Mouse (Mus musculus): Measurements from ENCODE around the gene Pld4. TPM values are rescaled to one million over a fixed set of nuclear protein-coding genes. Genes with fewer than 3 reads are reported as not detected.

Gene Pld4
- polyA plus RNA-seq, 1 experiment from 2014 or later = 6.4 TPM

DNA sequence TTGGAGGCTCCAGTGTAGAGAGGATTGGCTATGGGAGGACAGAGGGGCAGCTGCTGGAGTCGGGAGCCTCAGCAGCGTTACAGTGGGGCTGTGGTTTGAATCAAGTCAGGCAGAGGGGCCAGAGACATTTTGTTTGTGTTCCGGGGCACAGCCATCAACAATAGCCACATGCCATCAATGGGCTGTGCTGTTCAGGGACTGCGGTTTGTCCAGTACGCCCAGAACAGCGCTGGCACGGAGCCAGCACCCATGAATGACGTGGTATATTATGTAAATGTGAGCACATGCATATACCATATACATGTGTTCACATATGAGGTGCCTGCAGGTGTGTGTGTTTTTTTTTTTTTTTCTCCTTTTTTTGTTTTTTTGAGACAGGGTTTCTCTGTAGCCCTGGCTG lies 32.7 kb upstream of the Pld4 start:
- Histone ChIP-seq H3K4me1 (replicated peaks) (peaks cover 48% of the 10 kb centered on the region), H3K4me2 (no peak overlapping the region), H3K27ac (no peak overlapping the region), H3K9me3 (no peaks in the 10 kb centered on the region), H3K27me3 (peaks cover 5% of the 10 kb centered on the region; the same call in 1 of the 2 replicates), H3K4me3 (no peak overlapping the region), H3K36me3 (peaks cover 55% of the 10 kb centered on the region), H3K9ac (0 out of 2 replicates have a peak overlapping the region, but pooled peaks have one; percentile 44)
- ATAC-seq (ENCODE audit: low FRiP score) = no peak
- WGBS = 58% methylated on average over 8 of the region's 8 CpGs

DNA sequence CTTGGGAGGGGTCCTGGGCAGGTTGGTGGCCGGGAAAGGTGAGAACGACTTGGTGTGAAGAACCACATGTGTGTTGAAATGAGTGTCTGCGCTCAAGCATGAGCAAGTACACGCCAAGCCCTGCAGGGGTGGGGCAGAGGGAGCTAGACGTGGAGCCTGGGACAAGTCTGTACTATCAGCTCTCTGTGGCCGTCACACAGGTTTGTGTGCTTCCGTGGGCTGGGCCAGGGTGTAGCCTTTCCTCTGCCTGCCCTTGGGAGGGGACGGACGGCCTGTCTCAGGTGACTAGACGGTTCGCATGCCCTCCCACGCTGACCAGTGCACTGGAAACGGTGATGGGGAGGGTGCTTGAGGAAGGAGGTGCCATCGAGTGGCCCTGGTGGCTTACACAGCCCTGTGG lies 29.6 kb upstream of the Pld4 start:
- H3K4me2 ChIP-seq = no peak overlapping the region
- 88% methylated on average over 14 of the region's 14 CpGs for WGBS
- peaks cover 77% of the 10 kb centered on the region for H3K36me3 ChIP-seq
- ATAC-seq (ENCODE audit: low FRiP score) = no peak
- H3K4me1 ChIP-seq (replicated peaks) = peaks cover 21% of the 10 kb centered on the region
- no peak overlapping the region for H3K9ac ChIP-seq
- H3K27me3 ChIP-seq = no peaks in the 10 kb centered on the region
- H3K4me3 ChIP-seq = no peak overlapping the region
- no peaks in the 10 kb centered on the region for H3K9me3 ChIP-seq
- no peak overlapping the region for H3K27ac ChIP-seq

DNA sequence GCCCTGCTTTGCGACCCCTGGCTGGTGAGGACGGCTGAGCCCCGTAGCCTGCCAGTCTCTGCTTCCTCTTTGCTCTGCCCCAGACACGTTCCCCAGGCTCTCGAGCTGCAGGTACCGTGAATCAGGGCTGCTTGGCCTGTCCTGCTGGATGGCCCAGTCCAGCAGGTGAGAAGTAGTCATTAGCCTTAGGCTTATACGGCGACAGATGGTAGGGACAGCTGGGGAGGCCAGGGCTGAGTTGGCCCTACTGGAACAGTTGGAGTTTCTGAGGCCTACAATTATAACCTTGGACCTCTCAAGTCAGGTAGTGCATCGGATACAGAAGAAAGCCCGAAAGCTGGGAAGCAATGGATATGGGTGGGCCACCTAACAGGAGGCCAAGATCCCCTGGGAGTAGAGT lies 27.9 kb upstream of the Pld4 start:
- WGBS = 93% methylated on average over 10 of the region's 10 CpGs
- no peak for ATAC-seq (ENCODE audit: low FRiP score)
- no peak overlapping the region for H3K27ac ChIP-seq
- no peak overlapping the region for H3K4me2 ChIP-seq
- H3K4me3 ChIP-seq = no peak overlapping the region
- no peak overlapping the region for H3K9ac ChIP-seq
- no peaks in the 10 kb centered on the region for H3K27me3 ChIP-seq
- no peaks in the 10 kb centered on the region for H3K9me3 ChIP-seq
- peaks cover 3% of the 10 kb centered on the region for H3K4me1 ChIP-seq (replicated peaks)
- H3K36me3 ChIP-seq = peaks cover 83% of the 10 kb centered on the region

DNA sequence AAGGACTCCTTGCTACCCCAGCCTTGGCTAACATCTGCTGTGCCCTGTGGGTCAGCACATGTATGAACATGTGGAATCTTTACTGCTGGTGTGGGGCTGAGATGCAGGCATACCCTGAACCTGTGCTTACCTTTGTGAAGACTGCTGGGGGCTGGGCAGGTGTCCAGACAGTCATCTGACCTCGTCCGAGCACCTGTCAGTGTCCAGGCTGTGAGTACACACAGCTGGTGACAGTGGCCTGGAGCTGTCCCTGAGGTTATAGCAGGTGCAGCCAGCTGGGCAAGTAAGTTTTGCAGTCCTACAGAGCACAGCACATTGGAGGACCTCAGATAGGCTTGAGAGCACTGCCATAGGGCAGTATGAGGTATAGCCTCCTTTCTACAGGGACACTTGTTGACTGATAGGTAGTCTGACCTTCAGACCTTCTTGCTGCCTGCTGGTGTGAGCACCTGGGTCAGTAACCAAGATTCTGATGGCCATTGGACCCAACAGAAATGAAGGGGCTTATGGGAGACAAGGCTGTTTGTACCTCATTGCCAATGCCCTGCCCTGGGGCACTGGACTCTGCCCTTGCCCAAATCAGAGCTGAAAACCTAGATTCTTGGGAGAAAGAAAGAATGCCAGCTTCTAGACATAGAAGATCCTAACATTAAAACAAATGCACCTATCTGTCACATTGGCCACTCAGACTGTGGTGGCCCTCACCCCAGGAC lies 26.2 kb upstream of the Pld4 start:
- H3K4me3 ChIP-seq = no peak overlapping the region
- H3K4me1 ChIP-seq (replicated peaks) = no peaks in the 10 kb centered on the region
- H3K4me2 ChIP-seq = no peak overlapping the region
- no peak overlapping the region for H3K27ac ChIP-seq
- no peaks in the 10 kb centered on the region for H3K27me3 ChIP-seq
- 81% methylated on average over 2 of the region's 2 CpGs for WGBS
- no peak overlapping the region for H3K9ac ChIP-seq
- H3K36me3 ChIP-seq = peaks cover 96% of the 10 kb centered on the region
- ATAC-seq (ENCODE audit: low FRiP score) = no peak
- no peaks in the 10 kb centered on the region for H3K9me3 ChIP-seq

DNA sequence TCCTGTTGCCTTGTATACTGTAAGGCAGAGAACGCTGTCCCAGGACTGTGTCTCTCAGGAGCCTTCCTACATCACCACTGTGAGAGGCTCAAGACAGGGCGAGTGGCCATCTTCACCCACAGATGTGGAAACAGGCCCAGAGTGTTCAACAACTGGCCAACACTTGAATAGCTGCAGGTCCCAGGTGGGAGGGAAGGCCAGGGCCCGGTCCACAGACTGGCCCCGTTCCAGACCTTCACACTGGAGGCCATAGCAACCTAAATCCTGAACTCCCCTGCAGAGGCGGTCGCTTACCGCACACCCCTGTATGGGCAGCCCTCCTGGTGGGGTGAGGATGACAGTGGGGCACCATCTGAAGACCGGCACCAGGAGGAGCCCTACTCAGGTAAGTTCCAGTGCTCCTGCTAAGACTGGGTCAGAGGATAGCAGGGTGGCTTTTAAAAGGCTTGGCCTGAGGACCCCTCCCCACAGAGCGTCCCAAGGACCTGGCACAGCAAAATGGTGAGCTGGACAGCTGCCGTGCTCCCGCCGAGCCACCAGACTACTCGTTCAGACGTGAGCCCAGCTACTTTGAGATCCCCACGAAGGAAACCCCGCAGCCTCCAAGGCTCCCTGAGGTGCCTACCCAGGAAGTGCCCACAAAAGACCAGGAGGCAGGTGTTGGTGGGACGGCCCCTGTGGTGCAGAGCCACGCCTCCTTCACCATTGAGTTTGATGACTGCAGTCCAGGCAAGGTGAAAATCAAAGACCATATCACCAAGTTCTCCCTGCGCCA lies 25.4 kb upstream of the Pld4 start:
- Histone ChIP-seq H3K4me3 (no peak overlapping the region), H3K36me3 (peaks cover 99% of the 10 kb centered on the region), H3K9ac (no peak overlapping the region), H3K27ac (no peak overlapping the region), H3K4me2 (no peak overlapping the region), H3K9me3 (no peaks in the 10 kb centered on the region), H3K27me3 (no peaks in the 10 kb centered on the region), H3K4me1 (replicated peaks) (no peaks in the 10 kb centered on the region)
- WGBS = 91% methylated on average over 19 of the region's 19 CpGs
- no peak for ATAC-seq (ENCODE audit: low FRiP score)

DNA sequence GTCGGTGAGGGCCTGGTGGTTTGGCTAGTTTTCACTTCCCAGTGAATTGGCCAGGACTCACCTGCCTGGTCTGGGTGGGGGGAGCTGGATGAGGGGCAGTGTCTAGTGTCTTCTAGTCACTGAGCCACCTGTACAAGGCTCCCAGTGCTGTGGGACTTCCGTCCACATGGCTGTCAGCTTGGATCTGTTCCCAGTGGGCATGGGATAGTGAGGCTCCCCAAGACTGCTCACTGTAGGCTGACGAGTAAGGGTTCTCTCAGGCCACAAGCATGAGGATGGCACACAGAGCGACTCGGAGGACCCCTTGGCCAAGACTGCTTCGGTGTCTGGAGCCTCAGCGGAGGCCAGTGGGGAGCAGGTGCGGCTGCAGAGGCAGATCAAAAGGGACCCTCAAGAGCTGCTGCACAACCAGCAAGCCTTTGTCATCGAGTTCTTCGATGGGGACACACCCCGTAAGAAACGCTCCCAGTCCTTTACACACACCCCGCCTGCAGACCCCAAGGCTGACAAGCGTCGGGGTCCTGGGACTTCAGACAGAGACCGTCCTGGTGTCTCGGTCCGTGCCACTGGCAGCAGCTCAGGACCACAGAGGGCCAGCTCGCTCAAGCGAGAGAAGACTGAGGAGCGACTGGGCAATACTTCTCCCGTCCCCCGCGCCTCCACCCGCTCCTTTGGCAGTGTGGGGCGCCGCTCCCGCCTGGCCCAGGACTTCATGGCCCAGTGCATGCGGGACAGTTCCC lies 24.4 kb upstream of the Pld4 start:
- H3K9ac ChIP-seq = no peak overlapping the region
- H3K4me3 ChIP-seq = no peak overlapping the region
- H3K27ac ChIP-seq = no peak overlapping the region
- no peaks in the 10 kb centered on the region for H3K27me3 ChIP-seq
- H3K9me3 ChIP-seq = no peaks in the 10 kb centered on the region
- H3K4me2 ChIP-seq = no peak overlapping the region
- peaks cover 99% of the 10 kb centered on the region for H3K36me3 ChIP-seq
- WGBS = 90% methylated on average over 29 of the region's 29 CpGs
- no peaks in the 10 kb centered on the region for H3K4me1 ChIP-seq (replicated peaks)
- ATAC-seq (ENCODE audit: low FRiP score) = no peak

DNA sequence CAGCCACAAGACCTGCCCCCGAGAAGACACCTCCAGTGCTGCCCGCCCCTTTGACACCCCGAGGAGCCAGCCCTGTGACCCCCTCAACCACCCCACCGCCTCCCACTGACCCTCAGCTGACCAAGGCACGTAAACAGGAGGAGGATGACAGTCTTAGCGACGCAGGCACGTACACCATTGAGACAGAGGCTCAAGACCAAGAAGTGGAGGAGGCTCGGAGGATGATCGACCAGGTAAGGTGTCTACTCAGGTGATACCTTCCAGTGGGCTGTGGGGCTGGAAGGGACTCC lies 23.9 kb upstream of the Pld4 start:
- H3K9me3 ChIP-seq = no peaks in the 10 kb centered on the region
- H3K9ac ChIP-seq = no peak overlapping the region
- no peak overlapping the region for H3K27ac ChIP-seq
- ATAC-seq (ENCODE audit: low FRiP score) = no peak
- WGBS = 90% methylated on average over 10 of the region's 10 CpGs
- H3K4me2 ChIP-seq = no peak overlapping the region
- H3K36me3 ChIP-seq = peaks cover 99% of the 10 kb centered on the region
- H3K4me1 ChIP-seq (replicated peaks) = no peaks in the 10 kb centered on the region
- H3K27me3 ChIP-seq = no peaks in the 10 kb centered on the region
- H3K4me3 ChIP-seq = no peak overlapping the region

DNA sequence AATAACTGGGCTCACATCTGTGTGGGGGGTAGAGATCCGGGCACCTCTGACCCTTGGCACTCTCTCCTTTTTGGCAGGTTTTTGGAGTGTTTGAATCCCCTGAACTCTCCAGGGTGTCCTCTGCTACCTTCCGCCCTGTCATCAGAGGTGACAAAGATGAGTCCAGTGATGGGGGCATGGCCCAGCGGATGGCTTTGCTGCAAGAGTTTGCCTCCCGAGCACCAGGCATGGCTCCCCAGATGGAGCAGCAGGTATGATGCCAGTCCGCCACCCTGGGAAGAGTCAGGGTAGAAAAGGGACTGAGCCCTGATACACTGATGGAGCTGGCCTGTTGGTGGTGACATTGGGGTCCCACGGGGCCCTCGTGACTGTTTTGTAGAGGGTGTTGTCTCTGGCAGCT lies 23.4 kb upstream of the Pld4 start:
- Histone ChIP-seq H3K4me2 (no peak overlapping the region), H3K9me3 (no peaks in the 10 kb centered on the region), H3K27ac (no peak overlapping the region), H3K4me3 (no peak overlapping the region), H3K9ac (no peak overlapping the region; the same call in 1 of the 2 replicates), H3K4me1 (replicated peaks) (no peaks in the 10 kb centered on the region), H3K36me3 (peaks cover 99% of the 10 kb centered on the region), H3K27me3 (no peaks in the 10 kb centered on the region)
- 89% methylated on average over 7 of the region's 7 CpGs for WGBS
- no peak for ATAC-seq (ENCODE audit: low FRiP score)

DNA sequence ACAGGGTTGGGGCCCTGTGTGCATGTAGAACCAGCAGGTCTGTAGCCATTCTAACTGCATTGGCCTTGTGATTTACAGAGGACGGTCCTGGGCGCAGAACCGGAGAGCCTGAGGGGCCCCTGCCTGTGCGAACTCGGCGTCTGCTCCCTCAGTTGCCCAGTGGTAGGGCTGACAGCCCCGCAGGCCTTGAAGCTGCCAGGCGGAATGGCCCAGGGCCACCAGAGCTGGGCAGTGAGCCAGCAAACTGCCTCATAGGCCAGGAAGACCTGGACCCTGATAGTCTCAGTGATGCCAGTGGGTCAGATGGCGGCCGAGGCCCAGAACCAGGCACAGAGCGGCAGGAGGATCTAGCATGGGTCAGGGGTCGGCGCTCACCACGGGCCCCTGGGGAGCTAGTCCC lies 22.7 kb upstream of the Pld4 start:
- H3K9me3 ChIP-seq = no peaks in the 10 kb centered on the region
- ATAC-seq (ENCODE audit: low FRiP score) = no peak
- peaks cover 3% of the 10 kb centered on the region for H3K4me1 ChIP-seq (replicated peaks)
- no peak overlapping the region for H3K9ac ChIP-seq
- H3K4me3 ChIP-seq = no peak overlapping the region
- no peaks in the 10 kb centered on the region for H3K27me3 ChIP-seq
- no peak overlapping the region for H3K4me2 ChIP-seq
- 93% methylated on average over 14 of the region's 14 CpGs for WGBS
- H3K27ac ChIP-seq = no peak overlapping the region
- peaks cover 97% of the 10 kb centered on the region for H3K36me3 ChIP-seq

DNA sequence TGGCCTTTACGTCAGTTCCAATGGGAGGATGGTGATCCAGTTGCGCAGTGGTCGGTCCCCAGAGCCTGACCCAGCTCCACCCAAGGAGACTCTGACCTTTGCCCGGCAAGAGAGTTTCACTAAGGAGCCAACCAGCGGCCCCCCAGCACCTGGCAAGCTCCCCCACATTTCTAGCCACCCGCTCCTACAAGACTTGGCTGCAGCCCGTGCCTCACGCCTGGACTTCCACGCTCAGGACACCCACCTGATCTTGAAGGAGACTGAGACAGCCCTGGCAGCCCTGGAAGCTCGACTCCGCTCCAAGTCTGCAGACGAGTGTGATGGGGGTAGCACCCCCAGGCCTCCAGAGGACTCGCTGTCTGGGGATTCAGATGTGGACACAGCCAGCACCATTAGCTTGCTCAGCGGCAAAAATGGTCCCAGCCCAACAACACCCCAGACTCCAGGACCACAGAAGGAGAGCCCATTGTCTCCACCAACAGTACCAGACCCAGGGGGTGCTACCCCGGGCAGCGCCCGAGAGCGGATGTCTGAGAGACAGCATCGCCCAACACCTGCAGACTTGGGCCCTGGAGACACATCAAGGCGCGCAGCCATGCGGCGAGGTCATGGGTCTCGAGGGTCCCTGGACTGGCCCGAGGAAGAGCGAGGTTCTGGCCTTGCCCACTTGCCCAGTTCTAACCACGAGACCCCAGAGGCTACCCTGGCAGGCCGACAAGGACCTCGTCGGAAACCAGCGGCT lies 22.0 kb upstream of the Pld4 start:
- Histone ChIP-seq H3K27ac (no peak overlapping the region), H3K36me3 (peaks cover 93% of the 10 kb centered on the region), H3K9ac (0 out of 2 replicates have a peak overlapping the region, but pooled peaks have one; percentile 35), H3K4me2 (no peak overlapping the region), H3K4me3 (no peak overlapping the region), H3K4me1 (replicated peaks) (peaks cover 7% of the 10 kb centered on the region), H3K9me3 (no peaks in the 10 kb centered on the region), H3K27me3 (no peaks in the 10 kb centered on the region)
- ATAC-seq (ENCODE audit: low FRiP score) = no peak
- 94% methylated on average over 31 of the region's 31 CpGs for WGBS

DNA sequence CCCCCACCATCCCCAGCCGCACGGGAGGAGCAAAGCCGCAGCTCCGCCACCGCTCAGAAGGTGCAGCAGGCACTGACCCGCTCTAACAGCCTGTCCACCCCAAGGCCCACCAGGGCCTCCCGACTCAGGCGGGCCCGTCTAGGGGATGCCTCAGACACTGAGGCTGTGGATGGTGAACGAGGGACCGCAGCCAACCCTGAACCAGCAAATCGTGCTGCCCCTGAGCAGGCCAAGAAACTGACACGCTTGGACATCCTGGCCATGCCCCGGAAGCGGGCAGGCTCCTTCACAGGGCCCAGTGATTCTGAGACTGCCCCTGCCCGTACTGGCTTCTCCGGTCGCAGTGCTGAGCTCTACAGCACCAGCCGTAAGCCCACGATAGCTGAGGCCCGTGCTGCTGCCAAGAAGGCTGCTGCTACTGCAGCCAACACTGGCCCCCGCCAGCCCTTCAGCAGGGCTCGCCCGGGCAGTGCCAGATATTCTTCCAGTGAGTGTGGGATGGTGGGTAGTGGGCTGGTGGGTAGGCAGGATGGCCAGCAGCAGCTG lies 21.4 kb upstream of the Pld4 start:
- H3K27me3 ChIP-seq = no peaks in the 10 kb centered on the region
- no peak overlapping the region for H3K27ac ChIP-seq
- no peak for ATAC-seq (ENCODE audit: low FRiP score)
- H3K9me3 ChIP-seq = no peaks in the 10 kb centered on the region
- H3K9ac ChIP-seq = no peak overlapping the region
- peaks cover 93% of the 10 kb centered on the region for H3K36me3 ChIP-seq
- WGBS = 91% methylated on average over 24 of the region's 24 CpGs
- peaks cover 7% of the 10 kb centered on the region for H3K4me1 ChIP-seq (replicated peaks)
- no peak overlapping the region for H3K4me2 ChIP-seq
- H3K4me3 ChIP-seq = no peak overlapping the region

DNA sequence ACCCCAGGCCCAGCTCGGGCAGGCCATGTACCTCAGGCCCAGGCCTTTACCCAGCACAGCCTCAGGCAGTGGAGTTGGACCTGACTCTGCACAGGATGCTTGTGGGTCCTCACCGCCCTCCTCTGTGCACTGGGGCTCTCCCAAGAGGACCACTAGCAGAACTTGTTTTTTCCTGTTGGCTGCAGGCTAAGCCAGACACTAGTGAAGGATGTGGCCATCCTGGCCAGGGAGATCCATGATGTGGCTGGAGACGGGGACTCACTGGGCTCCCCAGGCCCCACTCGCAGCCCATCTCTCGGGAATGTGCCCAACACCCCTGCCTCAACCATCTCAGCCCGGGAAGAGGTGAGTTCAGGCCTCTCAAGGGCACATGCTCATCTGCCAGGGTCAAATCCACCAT lies 17.7 kb upstream of the Pld4 start:
- 75% methylated on average over 6 of the region's 6 CpGs for WGBS
- Histone ChIP-seq H3K4me3 (no peak overlapping the region), H3K9ac (peak overlapping the region; percentile 60), H3K4me2 (no peak overlapping the region), H3K27me3 (no peaks in the 10 kb centered on the region), H3K4me1 (replicated peaks) (peaks cover 30% of the 10 kb centered on the region), H3K36me3 (peaks cover 73% of the 10 kb centered on the region), H3K9me3 (no peaks in the 10 kb centered on the region), H3K27ac (peak overlapping the region; percentile 52)
- no peak for ATAC-seq (ENCODE audit: low FRiP score)

All from hindbrain, embryonic 13.5 days (tissue).